Mouse (Mus musculus): ENCODE data around the gene 9430097D07Rik.
A peak's percentile ranks its signal among the peaks of the same experiment; 100 is the strongest.

Gene 9430097D07Rik

DNA sequence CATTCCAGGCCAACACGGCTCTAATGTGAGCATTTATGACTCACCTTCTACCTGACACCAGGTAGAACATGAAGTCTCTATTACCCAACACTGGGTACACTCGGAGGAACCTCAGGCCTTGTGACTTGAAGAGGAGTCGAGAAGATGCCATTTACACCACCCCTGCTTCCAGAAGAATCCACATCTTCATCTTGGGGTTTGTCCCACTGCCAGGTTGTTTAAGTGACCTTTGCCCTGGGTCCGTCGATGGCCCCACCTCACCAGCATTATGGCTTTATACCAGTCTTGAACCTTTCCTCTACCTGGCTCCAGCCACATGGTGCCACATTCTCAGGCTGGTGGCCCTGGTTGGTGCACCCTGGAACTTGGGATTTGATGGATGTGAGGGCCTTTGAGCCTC is 21.8 kb upstream of the 9430097D07Rik start:
- DNase-seq (ENCODE audit: low read depth, low spot score): no peak

DNA sequence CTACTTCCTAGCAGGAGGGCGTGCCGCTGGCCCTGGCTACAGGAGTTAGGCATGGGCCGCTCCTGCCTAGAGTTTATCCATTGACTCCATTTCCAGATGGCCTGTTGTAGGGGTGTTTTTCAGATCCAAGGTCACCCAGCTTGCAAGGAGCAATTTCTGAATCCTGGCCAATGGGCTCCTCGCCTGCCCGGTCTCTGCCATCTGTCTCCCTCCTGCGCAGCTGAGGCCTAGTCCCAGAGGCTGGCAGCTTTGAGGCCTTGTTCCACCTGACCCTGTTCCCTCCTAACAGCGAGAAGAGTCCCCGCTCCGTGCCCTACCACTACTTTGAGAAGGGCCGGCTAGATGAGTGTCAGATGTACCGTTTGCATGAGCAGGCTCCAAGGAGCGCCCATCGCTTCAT is 21.2 kb upstream of the 9430097D07Rik start:
- DNase-seq (ENCODE audit: low read depth, low spot score): no peak

DNA sequence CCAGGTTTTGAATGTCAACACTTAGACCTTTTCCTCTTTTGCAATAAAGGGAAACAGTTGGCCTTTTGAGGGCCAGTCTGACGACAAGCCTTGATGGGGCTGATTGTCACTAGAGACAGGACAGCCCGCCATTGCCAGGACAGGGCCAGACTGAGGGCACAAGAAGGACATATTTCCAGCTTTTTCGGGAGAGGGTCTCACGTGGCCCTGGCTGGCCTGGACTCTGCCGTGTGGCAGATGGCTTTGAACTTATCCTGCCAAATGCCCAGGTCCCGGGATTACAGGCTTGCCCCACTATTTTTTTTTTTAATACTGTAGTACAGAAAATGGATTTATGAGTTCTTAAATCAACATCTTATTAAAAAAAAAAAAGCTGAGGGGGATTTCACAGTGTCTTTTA is 15.8 kb upstream of the 9430097D07Rik start:
- DNase-seq (ENCODE audit: low read depth, low spot score): no peak

DNA sequence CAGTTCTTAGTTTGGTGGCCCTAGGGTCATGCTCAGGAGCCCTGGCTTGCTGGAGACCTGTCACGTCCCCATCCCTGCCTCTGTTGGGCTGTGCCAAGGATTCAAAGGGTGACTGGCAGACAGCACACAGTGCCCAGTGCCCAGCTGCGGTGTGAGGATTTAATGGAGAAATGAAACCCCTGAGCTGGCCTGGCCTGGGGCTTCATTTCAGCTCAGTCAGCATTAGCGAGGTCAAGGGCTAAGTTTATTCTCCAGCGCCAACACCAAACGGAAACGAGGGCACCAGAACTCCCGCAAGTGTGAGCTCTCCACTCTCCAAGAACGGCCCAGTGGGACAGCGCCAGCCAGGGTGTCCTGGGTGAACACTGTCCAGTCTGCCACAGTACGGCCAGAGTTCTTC is 14.7 kb upstream of the 9430097D07Rik start:
- no peak for DNase-seq (ENCODE audit: low read depth, low spot score)

DNA sequence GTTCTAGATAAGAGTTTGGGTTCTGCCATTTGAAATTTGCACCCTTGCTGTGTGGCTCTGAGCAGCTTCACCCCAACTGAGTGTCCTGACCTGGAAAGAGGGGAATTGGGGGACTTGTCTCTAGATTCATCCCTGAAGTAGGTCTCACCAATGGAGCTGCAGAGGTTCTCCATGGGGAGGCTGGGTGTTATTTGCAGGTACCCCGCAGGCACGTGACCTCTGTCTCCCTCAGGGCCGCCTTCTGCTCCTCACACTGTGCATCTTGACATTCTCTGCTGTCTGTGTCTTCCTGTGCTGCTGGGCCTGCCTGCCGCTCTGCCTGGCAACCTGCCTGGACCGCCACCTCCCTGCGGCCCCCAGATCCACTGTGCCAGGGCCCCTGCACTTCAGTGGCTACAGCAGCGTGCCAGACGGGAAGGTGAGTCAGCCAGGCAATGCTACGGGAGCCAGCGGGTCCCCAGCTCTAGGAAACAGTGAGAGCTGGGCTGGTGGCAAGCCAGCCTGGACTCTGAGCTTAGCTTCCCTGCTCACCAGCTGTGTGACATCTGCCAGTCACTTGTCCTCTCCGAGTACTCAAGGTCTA is 13.8 kb upstream of the 9430097D07Rik start:
- DNase-seq (ENCODE audit: low read depth, low spot score): no peak

- DNase-seq (ENCODE audit: low read depth, low spot score): peak; percentile 71
These were observed 12.3 kb upstream of the 9430097D07Rik start for GRCm38 (mm10) chr2:32587731-32588321.

GRCm38 (mm10) chr2:32586871-32587351 is 11.4 kb upstream of the 9430097D07Rik start, which contains the start of gene St6galnac4:
Gene St6galnac4, plus strand, starts transcription at chr2:32587095.
- peak; percentile 98 for DNase-seq (ENCODE audit: low read depth, low spot score)

- no peak for DNase-seq (ENCODE audit: low read depth, low spot score)
These were observed 9.7 kb upstream of the 9430097D07Rik start for GRCm38 (mm10) chr2:32585149-32585714.

- peak; percentile 89 for DNase-seq (ENCODE audit: low read depth, low spot score)
These were observed 7.6 kb upstream of the 9430097D07Rik start for GRCm38 (mm10) chr2:32582830-32583799.

GRCm38 (mm10) chr2:32581450-32582095 is 6.1 kb upstream of the 9430097D07Rik start:
- DNase-seq (ENCODE audit: low read depth, low spot score): no peak

DNA sequence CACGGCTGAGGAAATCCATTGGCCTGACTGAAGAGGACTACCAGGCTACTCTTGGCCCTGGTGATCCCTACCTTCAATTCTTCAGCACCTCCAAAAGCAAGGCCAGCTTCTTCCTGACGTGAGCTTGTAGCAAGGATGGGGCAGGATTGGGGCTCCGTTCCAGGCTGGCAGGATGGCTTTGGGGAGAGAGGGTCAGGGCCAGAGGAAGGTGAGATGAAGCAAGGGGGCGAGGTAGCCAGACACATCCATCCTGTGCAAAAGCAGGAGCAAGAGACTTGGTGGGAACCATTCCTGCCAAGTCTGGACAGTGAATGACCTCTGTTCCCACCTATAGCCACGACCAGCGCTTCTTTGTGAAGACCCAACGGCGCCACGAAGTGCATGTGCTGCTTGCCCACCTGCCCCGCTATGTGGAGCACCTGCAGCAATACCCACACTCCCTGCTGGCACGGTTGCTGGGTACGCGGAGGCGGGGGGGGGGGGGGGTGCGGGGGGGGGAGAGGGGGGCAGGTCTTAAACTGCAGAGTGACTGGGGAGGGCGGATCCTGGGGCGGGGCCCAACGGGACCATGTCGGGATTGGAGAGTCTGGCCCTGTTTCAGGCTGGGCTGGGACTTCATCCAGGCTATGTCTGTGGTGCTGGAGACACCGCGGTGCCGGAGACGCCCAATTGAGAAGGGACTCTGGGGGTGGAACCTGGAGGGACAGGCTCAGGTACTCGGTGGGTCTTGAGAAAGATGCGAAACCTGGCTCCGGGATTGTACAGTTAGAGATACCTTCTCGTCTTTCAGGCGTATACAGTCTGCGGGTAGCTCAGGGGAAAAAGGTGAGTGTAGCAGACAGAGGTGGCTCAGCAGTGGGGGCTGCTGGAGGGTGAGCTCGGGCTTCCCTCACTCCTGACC is 2.9 kb upstream of the 9430097D07Rik start:
- no peak for DNase-seq (ENCODE audit: low read depth, low spot score)

GRCm38 (mm10) chr2:32576532-32576931 is 1.0 kb upstream of the 9430097D07Rik start:
- no peak for DNase-seq (ENCODE audit: low read depth, low spot score)

- DNase-seq (ENCODE audit: low read depth, low spot score): peak; percentile 81
These were observed 441 bp downstream of the 9430097D07Rik start for GRCm38 (mm10) chr2:32574901-32575585.

- no peak for DNase-seq (ENCODE audit: low read depth, low spot score)
These were observed 987 bp downstream of the 9430097D07Rik start, which contains the start of gene Pip5kl1 for GRCm38 (mm10) chr2:32574497-32574896. Gene Pip5kl1, plus strand, starts transcription at chr2:32574797.

GRCm38 (mm10) chr2:32572196-32572595 is 3.3 kb downstream of the 9430097D07Rik start:
- no peak for DNase-seq (ENCODE audit: low read depth, low spot score)

GRCm38 (mm10) chr2:32570698-32571494 is 4.6 kb downstream of the 9430097D07Rik start, which contains the start of gene Dpm2:
Gene Dpm2, plus strand, starts transcription at chr2:32570858.
- peak; percentile 94 for DNase-seq (ENCODE audit: low read depth, low spot score)

DNA sequence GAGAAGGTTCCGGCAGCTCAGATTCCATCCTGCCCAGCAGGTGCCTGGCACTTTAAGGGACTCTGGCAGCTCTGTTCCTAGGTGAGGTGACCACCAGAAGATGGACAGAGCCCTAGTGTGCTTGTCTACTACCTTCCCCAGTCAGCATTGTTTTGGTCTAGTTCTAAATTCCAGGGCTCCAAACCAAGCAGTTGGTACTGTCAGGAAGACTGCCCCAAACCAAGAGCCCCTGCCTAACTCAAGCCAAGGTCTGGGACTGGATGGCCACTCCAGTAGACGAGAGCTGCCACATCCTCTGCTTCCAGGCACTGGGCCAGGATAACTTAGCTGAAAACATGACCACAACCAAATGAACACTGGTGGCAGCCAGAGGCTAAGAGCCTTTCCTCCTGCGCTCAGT is 6.5 kb downstream of the 9430097D07Rik start:
- DNase-seq (ENCODE audit: low read depth, low spot score): no peak

GRCm38 (mm10) chr2:32568149-32568548 is 7.3 kb downstream of the 9430097D07Rik start:
- DNase-seq (ENCODE audit: low read depth, low spot score): no peak
